Mouse (Mus musculus) kidney, adult 2 months (tissue): ENCODE results near the gene Btg2.
A peak's percentile ranks its signal among the peaks of the same experiment; 100 is the strongest.

ENCODE experiments used
- CTCF ChIP-seq: fragments of 200-500 bp; conservative IDR thresholded peaks from 2 replicates; pipeline ENCODE4 v1.5.1; 2011; ENCODE audit warnings: low read depth, mild to moderate bottlenecking, control low read depth, low read length, moderate library complexity, mixed read lengths; ENCODE audit not compliant: insufficient read depth, insufficient read length
- POLR2A ChIP-seq: fragments of 200-500 bp; IDR thresholded peaks from one replicate; pipeline ENCODE4 v1.6.1; 2011; ENCODE audit warnings: low read depth, low read length, control low read depth

DNA sequence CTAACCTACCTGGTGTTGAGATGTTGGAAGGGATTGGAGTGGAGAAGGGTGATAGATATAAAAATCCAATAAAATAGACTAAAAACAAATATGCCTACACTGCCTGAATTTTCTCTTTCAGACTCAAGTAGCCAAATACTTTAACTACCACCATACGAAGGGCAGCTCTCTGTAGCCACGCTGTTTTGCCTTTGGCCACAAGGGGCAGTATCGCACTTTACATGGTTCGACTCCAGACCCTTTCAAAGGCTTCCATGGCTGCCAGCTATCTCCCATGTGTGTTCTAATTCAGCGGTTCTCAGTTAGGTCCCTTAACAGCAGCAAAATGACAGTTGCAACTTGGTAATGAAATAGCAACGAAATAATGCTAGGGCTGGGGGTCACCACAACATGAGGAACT, 25.7 kb downstream of the Btg2 start:
- TF ChIP-seq POLR2A (no peak), CTCF (peak; percentile 99)
